Mouse (Mus musculus): ENCODE measurements around the gene Scn2b. TPM values are rescaled to one million over a fixed set of nuclear protein-coding genes. Genes with fewer than 3 reads are reported as not detected.

The Scn2b gene
- polyA plus RNA-seq, 1 experiment: 0.09 TPM

DNA sequence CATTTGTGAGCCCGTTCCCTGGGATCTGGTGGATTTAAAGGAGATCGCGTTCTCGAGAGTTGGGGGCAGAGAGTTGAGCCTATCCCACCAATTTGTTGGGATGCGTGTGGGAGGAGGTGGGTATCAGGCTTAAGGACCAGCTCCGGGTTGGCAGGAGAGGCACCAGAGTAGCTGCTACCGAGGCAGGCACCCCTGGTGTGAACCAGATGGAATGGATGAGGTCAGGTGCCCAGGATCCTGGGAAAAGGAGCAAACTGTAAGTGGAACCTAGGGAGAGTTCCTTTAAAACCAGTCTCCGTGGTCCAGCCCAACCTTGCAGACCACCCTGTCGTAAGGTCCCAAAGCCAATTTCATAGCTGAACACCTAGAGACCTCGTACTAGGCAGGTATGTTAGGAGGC, 970 bp downstream of the Scn2b start:
- Histone ChIP-seq H3K27me3 (replicated peaks) (peaks cover 96% of the 10 kb centered on the region), H3K4me1 (peaks cover 16% of the 10 kb centered on the region; the same call in 1 of the 2 replicates), H3K9me3 (no peaks in the 10 kb centered on the region), H3K36me3 (replicated peaks; ENCODE audit: low read length) (no peaks in the 10 kb centered on the region), H3K4me3 (replicated peaks) (no peak overlapping the region)
- TF ChIP-seq GATA1 (IDR thresholded peaks at IDR 0.05; ENCODE audit: borderline replicate concordance, low read length) (no peak), FLI1 (IDR thresholded peaks at IDR 0.05; ENCODE audit: low read length) (no peak)

DNA sequence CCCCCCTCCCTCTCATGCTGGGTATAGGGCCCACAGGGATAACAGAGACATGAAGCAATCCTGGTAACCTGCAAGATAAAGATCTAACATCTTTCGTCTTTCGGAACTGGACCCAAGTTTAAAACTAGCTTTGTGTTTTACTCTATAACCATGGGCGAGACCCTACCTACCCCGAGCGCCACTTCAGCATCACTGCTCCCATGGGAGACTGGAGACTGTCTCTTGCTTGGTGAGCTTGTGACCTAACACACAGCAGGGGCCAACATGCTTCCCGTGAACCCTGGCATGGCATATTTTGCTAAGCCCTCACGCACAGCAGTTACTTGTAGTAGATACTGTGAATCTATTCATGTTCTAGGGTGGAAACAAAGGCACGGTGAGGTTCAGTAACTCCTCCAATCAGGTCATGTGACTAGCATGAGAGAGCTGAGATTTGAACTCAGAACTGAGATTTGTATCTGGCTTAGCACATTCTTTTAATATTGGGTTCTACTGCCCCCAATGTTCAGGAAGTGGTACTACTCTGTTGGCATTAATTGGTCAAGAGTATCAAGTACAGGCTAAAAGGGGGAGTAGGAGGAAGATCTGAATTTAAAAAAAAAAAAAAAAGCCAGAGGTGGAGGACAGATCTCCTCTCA, 1.9 kb downstream of the Scn2b start:
- no peaks in the 10 kb centered on the region for H3K36me3 ChIP-seq (replicated peaks; ENCODE audit: low read length)
- peaks cover 16% of the 10 kb centered on the region; the same call in 1 of the 2 replicates for H3K4me1 ChIP-seq
- H3K9me3 ChIP-seq: no peaks in the 10 kb centered on the region
- no peak overlapping the region for H3K4me3 ChIP-seq (replicated peaks)
- no peak for TF ChIP-seq GATA1 (IDR thresholded peaks at IDR 0.05; ENCODE audit: borderline replicate concordance, low read length)
- TF ChIP-seq FLI1 (IDR thresholded peaks at IDR 0.05; ENCODE audit: low read length): no peak
- H3K27me3 ChIP-seq (replicated peaks): peaks cover 96% of the 10 kb centered on the region

DNA sequence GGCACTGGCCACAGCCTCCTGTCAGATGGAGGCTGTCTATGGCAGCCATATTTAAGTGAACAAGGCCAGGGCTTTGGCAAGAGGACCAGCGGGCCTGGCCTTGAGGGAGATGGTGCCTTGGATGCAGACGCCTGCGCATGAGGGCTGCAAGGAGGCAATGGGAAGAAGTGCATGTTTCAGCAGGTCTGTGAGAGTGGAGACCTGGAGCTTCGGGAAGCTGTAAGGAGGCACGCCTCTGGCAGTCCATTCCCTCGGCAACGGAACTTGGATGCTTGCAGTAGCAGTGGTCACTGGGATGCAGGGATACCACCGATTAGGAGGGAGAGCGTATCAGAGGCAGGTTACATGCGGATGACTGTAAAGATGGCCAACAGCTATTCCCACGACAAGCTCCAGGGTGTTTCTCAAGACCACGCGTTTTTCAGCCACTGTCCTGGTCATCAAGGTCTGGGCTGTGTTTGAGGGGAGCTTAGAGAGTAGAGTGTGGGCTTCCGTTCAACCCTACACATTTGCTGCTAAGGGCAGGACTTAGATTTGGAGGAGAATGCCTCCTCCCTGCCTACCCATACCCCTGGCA, 2.5 kb downstream of the Scn2b start:
- peaks cover 96% of the 10 kb centered on the region for H3K27me3 ChIP-seq (replicated peaks)
- H3K4me3 ChIP-seq (replicated peaks): no peak overlapping the region
- H3K4me1 ChIP-seq: peaks cover 16% of the 10 kb centered on the region; the same call in 1 of the 2 replicates
- TF ChIP-seq GATA1 (IDR thresholded peaks at IDR 0.05; ENCODE audit: borderline replicate concordance, low read length) (no peak), FLI1 (IDR thresholded peaks at IDR 0.05; ENCODE audit: low read length) (no peak)
- no peaks in the 10 kb centered on the region for H3K9me3 ChIP-seq
- H3K36me3 ChIP-seq (replicated peaks; ENCODE audit: low read length): no peaks in the 10 kb centered on the region

DNA sequence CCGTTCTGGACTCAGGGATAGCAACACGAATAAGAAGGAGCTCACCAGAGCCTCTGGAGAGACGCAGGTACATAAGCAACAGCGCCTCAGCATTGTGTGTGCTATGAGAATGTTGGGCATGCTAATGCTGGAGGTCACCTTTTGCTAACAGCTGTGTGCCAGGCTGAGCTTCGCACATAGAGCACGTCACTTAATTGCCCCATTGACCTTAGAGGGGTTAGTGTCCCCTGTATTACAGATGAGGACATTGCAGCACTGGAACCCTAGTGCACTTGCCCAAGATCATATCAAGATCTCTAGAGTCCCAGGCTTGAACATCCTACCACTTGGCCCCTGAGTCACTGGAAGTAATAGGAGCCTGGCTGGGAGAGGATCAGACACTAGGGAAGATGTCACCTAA, 3.0 kb downstream of the Scn2b start:
- Histone ChIP-seq H3K4me1 (peaks cover 16% of the 10 kb centered on the region; the same call in 1 of the 2 replicates), H3K9me3 (no peaks in the 10 kb centered on the region), H3K36me3 (replicated peaks; ENCODE audit: low read length) (no peaks in the 10 kb centered on the region), H3K4me3 (replicated peaks) (no peak overlapping the region), H3K27me3 (replicated peaks) (peaks cover 96% of the 10 kb centered on the region)
- TF ChIP-seq FLI1 (IDR thresholded peaks at IDR 0.05; ENCODE audit: low read length): no peak
- TF ChIP-seq GATA1 (IDR thresholded peaks at IDR 0.05; ENCODE audit: borderline replicate concordance, low read length): no peak

DNA sequence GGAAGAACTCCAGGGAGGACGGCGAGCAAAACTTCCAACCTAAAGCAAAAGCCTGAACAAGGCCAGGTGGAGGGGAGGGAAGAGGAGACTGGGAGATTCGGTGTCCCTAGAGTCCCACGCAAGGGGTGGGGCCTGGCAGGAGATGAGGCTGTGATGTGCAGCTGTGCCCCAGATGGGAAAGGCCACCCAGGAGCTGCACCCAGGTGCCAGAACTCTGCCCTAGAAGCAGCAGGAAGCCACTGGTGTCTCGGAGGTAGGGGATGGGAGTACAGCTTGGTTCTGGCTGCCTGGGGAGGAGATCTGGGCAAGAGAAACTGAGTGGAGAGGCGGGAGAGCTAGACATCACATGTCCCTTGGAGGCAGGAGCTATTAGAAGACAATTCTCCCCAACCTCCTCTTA, 3.4 kb downstream of the Scn2b start:
- Histone ChIP-seq H3K9me3 (no peaks in the 10 kb centered on the region), H3K27me3 (replicated peaks) (peaks cover 96% of the 10 kb centered on the region), H3K4me3 (replicated peaks) (no peak overlapping the region), H3K4me1 (peaks cover 17% of the 10 kb centered on the region), H3K36me3 (replicated peaks; ENCODE audit: low read length) (no peaks in the 10 kb centered on the region)
- no peak for TF ChIP-seq FLI1 (IDR thresholded peaks at IDR 0.05; ENCODE audit: low read length)
- no peak for TF ChIP-seq GATA1 (IDR thresholded peaks at IDR 0.05; ENCODE audit: borderline replicate concordance, low read length)

DNA sequence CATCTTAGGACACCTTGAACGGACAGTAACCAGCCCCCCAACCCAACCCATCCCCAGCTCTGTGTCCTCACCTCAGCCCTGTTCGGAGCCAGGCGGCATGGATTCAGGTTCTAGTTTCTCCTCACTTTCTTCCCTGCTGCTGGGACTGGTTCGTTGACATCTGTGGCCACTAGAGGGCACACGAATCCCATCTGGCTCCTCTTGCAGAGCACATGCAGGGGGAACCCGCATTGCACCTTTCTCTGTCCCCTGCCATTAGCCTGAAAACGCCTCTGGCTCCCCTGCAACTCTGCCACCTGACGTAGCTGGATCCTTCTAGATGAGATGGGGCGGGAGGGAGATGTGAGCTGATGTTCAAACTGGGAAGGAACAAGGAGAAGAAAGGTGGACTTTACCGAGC, 4.2 kb downstream of the Scn2b start:
- no peak for TF ChIP-seq FLI1 (IDR thresholded peaks at IDR 0.05; ENCODE audit: low read length)
- TF ChIP-seq GATA1 (IDR thresholded peaks at IDR 0.05; ENCODE audit: borderline replicate concordance, low read length): no peak
- Histone ChIP-seq H3K4me1 (peaks cover 25% of the 10 kb centered on the region), H3K9me3 (no peaks in the 10 kb centered on the region), H3K4me3 (replicated peaks) (peak overlapping the region; percentile 67), H3K36me3 (replicated peaks; ENCODE audit: low read length) (no peaks in the 10 kb centered on the region), H3K27me3 (replicated peaks) (peaks cover 96% of the 10 kb centered on the region)

DNA sequence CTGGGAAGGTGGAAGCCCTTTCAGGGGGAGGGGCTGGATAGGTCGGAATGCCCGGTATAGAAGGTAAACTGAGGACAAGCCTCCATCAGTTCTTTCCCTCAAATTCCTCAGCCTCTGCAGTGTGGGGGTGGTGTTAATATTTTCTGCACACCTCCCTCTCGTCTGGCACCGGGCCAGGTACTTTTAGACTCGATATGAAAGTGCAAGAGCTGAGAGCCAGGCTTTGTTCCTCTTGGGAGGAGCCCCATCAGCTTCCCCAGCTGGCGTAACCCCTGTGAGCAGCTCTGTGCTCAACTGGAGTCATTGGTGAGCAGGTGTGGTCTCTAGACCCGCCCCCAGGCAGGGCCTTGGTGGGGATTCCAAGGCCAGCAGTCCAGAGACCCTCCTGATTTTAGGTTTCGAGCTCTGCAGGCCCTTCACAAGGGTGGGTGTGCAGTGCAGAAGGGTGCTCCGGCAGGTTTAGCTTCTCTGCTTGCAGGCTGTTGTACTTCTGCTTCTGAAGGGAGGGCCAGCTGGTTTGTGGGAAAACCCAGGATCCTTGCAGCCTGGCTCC, 4.7 kb downstream of the Scn2b start:
- no peak for TF ChIP-seq FLI1 (IDR thresholded peaks at IDR 0.05; ENCODE audit: low read length)
- TF ChIP-seq GATA1 (IDR thresholded peaks at IDR 0.05; ENCODE audit: borderline replicate concordance, low read length): no peak
- Histone ChIP-seq H3K4me3 (replicated peaks) (peak overlapping the region; percentile 67), H3K27me3 (replicated peaks) (peaks cover 93% of the 10 kb centered on the region), H3K4me1 (peaks cover 28% of the 10 kb centered on the region), H3K36me3 (replicated peaks; ENCODE audit: low read length) (no peaks in the 10 kb centered on the region), H3K9me3 (no peaks in the 10 kb centered on the region)

DNA sequence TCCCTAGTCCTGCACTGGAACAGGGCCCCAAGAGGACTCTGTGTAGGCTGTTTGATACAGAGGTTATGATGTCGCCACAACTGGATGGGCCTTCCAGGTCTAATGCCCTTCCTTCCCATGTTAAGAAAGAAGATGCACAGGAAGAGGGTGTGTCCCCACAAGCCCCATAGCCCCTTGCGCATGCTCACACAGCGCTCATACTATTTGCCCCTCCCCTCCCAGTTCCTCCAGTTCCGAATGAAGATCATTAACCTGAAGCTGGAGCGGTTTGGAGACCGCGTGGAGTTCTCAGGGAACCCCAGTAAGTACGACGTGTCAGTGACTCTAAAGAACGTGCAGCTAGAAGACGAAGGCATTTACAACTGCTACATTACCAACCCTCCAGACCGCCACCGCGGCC, 7.6 kb downstream of the Scn2b start:
- no peaks in the 10 kb centered on the region for H3K36me3 ChIP-seq (replicated peaks; ENCODE audit: low read length)
- peaks cover 23% of the 10 kb centered on the region for H3K4me1 ChIP-seq
- no peak overlapping the region for H3K4me3 ChIP-seq (replicated peaks)
- TF ChIP-seq FLI1 (IDR thresholded peaks at IDR 0.05; ENCODE audit: low read length): no peak
- TF ChIP-seq GATA1 (IDR thresholded peaks at IDR 0.05; ENCODE audit: borderline replicate concordance, low read length): no peak
- no peaks in the 10 kb centered on the region for H3K9me3 ChIP-seq
- peaks cover 91% of the 10 kb centered on the region for H3K27me3 ChIP-seq (replicated peaks)

DNA sequence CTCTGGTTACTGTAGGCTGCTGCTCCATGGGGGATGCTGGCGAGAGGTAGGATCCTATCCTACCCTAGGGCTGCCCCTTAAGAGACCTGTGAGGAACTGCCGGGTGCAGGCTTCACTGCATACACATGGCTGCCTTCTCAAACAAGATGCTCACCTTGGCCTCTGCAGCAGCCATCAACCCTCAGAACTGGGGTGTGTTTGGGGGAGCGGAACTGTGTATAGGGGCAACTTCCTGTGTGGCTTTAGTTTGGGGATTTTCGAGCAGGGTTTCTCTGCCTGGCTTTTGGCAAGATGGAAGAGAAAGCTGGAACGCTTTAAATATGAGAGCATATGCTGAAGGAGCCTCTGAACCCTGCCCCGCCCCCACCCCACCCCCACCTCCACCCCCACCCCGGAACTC, 9.4 kb downstream of the Scn2b start:
- Histone ChIP-seq H3K36me3 (replicated peaks; ENCODE audit: low read length) (no peaks in the 10 kb centered on the region), H3K9me3 (no peaks in the 10 kb centered on the region), H3K4me3 (replicated peaks) (no peak overlapping the region), H3K4me1 (peaks cover 18% of the 10 kb centered on the region), H3K27me3 (replicated peaks) (peaks cover 92% of the 10 kb centered on the region)
- TF ChIP-seq GATA1 (IDR thresholded peaks at IDR 0.05; ENCODE audit: borderline replicate concordance, low read length) (no peak), FLI1 (IDR thresholded peaks at IDR 0.05; ENCODE audit: low read length) (no peak)

DNA sequence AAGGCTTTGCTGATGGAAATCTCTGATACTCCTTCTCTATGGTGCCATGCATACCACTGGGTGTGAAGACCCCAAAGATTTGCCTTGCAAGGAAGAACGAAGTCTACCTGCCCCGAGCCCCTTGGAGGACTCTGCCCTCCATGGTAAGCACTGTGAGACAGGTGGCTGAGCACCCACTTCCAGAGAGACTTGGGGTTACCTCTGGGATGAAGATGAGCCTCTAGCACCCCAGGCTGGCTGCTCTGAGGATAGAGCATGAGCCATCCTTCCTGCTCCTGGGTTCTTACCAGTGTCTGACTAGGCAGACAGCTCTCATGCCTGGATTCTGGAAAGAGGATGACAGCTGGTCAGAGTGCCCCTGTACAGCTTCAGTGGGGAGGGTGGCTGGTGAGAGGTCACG, 12.5 kb downstream of the Scn2b start:
- Histone ChIP-seq H3K36me3 (replicated peaks; ENCODE audit: low read length) (no peaks in the 10 kb centered on the region), H3K4me3 (replicated peaks) (no peak overlapping the region), H3K9me3 (no peaks in the 10 kb centered on the region), H3K27me3 (replicated peaks) (peaks cover 93% of the 10 kb centered on the region), H3K4me1 (peaks cover 12% of the 10 kb centered on the region)
- no peak for TF ChIP-seq GATA1 (IDR thresholded peaks at IDR 0.05; ENCODE audit: borderline replicate concordance, low read length)
- TF ChIP-seq FLI1 (IDR thresholded peaks at IDR 0.05; ENCODE audit: low read length): no peak

All from megakaryocyte, embryonic 14.5 days (primary cell).